In genomic region chr14:54409980-54410810, GRCm38 (mm10) we compare ENCODE assay signal across 9 mouse cellular contexts. TPM values are rescaled to one million over a fixed set of nuclear protein-coding genes. Genes with fewer than 3 reads are reported as not detected.
DNase-seq lines count a peak whose midpoint lies in the region; ATAC-seq and TF ChIP-seq lines count a peak whose summit lies in the region.
"Had no signal": no experiment of that assay in that cellular context is flagged by ENCODE, and none has a peak within 500 bp of the region (broad histone marks: within the 10 kb centered on the region; RNA-seq: fewer than 3 reads in every experiment).

No protein-coding gene starts in this region.

- no peaks in the 10 kb centered on the region for H3K27me3 ChIP-seq in heart, postnatal 0 days (ENCODE audit: control insufficient read depth, insufficient read depth, low read length)

- WGBS in heart, postnatal 0 days: 33% methylated on average over 17 of the region's 17 CpGs

- no peaks in the 10 kb centered on the region for H3K36me3 ChIP-seq in heart, postnatal 0 days (replicated peaks; ENCODE audit: control insufficient read depth, insufficient read depth, low read length)
- H3K36me3 ChIP-seq: G1E had no signal

- peaks cover 7% of the 10 kb centered on the region; the same call in 1 of the 2 replicates for H3K4me1 ChIP-seq in heart, postnatal 0 days (ENCODE audit: control insufficient read depth, insufficient read depth)

- no peaks in the 10 kb centered on the region for H3K9me3 ChIP-seq in heart, postnatal 0 days (replicated peaks; ENCODE audit: control insufficient read depth, low read length)
- H3K9me3 ChIP-seq: G1E had no signal

- H3K9ac ChIP-seq in heart, postnatal 0 days (replicated peaks; ENCODE audit: low read depth, low read length): peak overlapping the region; percentile 14; the same call in 1 of the 2 replicates

- peak; percentile 95 for DNase-seq in heart, adult 11 months
- no peak for DNase-seq in heart, adult 8-10 months (ENCODE audit: low spot score)
- peak; percentile 43 for DNase-seq in heart, postnatal 0 days (ENCODE audit: low spot score)
- peak; percentile 70 to 87 for DNase-seq in kidney, postnatal 25 days
- no peak for DNase-seq in thymus, adult 18-20 months
- no peak for DNase-seq in layer of hippocampus, adult 9-11 months

- TF ChIP-seq CTCF in heart, postnatal 0 days (IDR thresholded peaks at IDR 0.05; ENCODE audit: low read depth): no peak

- peak overlapping the region; percentile 73 for H3K27ac ChIP-seq in heart, postnatal 0 days (ENCODE audit: low read depth)

- H3K4me3 ChIP-seq in heart, postnatal 0 days (ENCODE audit: low read depth, low read length): peak overlapping the region; percentile 3; the same call in 1 of the 2 replicates

- peak overlapping the region; percentile 37 for H3K4me2 ChIP-seq in heart, postnatal 0 days (ENCODE audit: low read depth, low read length)

- peak; percentile 54 for ATAC-seq in heart, postnatal 0 days (ENCODE audit: insufficient read depth, low read depth)
- ATAC-seq in megakaryocyte progenitor cell, adult 5-6 weeks (replicated peaks; ENCODE audit: poor library complexity): peak; percentile 40
- no peak for ATAC-seq in inflammation-experienced regulatory T-cells, adult 6 months

- TF ChIP-seq EP300 in heart, postnatal 0 days (IDR thresholded peaks at IDR 0.05; ENCODE audit: low read depth): no peak

RNA-seq across cellular contexts. Expression of gene Slc7a7, which starts 7.4 kb away (rescaled TPM):
- 1 to 10 TPM; 3.8 to 6.4 (median 5.1) TPM for total RNA-seq in heart, adult 8-10 months (2022)
- 11.3 and 16.6 TPM in 2 replicates for total RNA-seq in heart, postnatal 0 days (2014; rRNA removed; ENCODE audit: low replicate concordance)
- polyA plus RNA-seq in heart, postnatal 0 days (2015; fragmentation: Nextera tagmentation; extraction: Ambion mirVana): 6.7 and 8.9 TPM in 2 replicates
- total RNA-seq in megakaryocyte progenitor cell, adult 5-6 weeks (2015): 2.7 and 3.5 TPM in 2 replicates
- 5.4 and 6.4 TPM in 2 replicates for total RNA-seq in megakaryocyte progenitor cell, adult 5-6 weeks (2017)
- 1 to 10 TPM in 1 of 3 experiments, under 1 TPM in 2; 0.42 to 2.5 (median 0.49) TPM for polyA plus RNA-seq in inflammation-experienced regulatory T-cells, adult 6 months (2017; shearing (Covaris generic))

RNA-seq across cellular contexts. Expression of gene Mrpl52, which starts 16.5 kb away (rescaled TPM):
- 100 to 1,000 TPM; 118 to 126 (median 121) TPM for total RNA-seq in heart, adult 8-10 months (2022)
- 132 and 145 TPM in 2 replicates for total RNA-seq in heart, postnatal 0 days (2014; rRNA removed; ENCODE audit: low replicate concordance)
- 335 and 371 TPM in 2 replicates for polyA plus RNA-seq in heart, postnatal 0 days (2015; fragmentation: Nextera tagmentation; extraction: Ambion mirVana)
- total RNA-seq in megakaryocyte progenitor cell, adult 5-6 weeks (2015): 118 and 124 TPM in 2 replicates
- 75.1 and 86.7 TPM in 2 replicates for total RNA-seq in megakaryocyte progenitor cell, adult 5-6 weeks (2017)
- polyA plus RNA-seq in inflammation-experienced regulatory T-cells, adult 6 months (2017; shearing (Covaris generic)): 100 to 1,000 TPM; 253 to 303 (median 292) TPM

RNA-seq across cellular contexts. Expression of gene Mmp14, which starts 21.2 kb away (rescaled TPM):
- 10 to 100 TPM in 2 of 4 experiments, 1 to 10 TPM in 2; 7.4 to 12.1 (median 9.2) TPM for total RNA-seq in heart, adult 8-10 months (2022)
- total RNA-seq in heart, postnatal 0 days (2014; rRNA removed; ENCODE audit: low replicate concordance): 59.9 and 73.2 TPM in 2 replicates
- polyA plus RNA-seq in heart, postnatal 0 days (2015; fragmentation: Nextera tagmentation; extraction: Ambion mirVana): 59.7 and 60.9 TPM in 2 replicates
- total RNA-seq in megakaryocyte progenitor cell, adult 5-6 weeks (2015): 2.1 and 4.5 TPM in 2 replicates
- total RNA-seq in megakaryocyte progenitor cell, adult 5-6 weeks (2017): 3.0 and 4.1 TPM in 2 replicates
- polyA plus RNA-seq in inflammation-experienced regulatory T-cells, adult 6 months (2017; shearing (Covaris generic)): under 1 TPM in 2 of 3 experiments, not detected in 1; 0.29 to 0.47 TPM

RNA-seq across cellular contexts. Expression of gene Oxa1l, which starts 49.6 kb away (rescaled TPM):
- 10 to 100 TPM; 84.0 to 95.7 (median 84.7) TPM for total RNA-seq in heart, adult 8-10 months (2022)
- 136 and 152 TPM in 2 replicates for total RNA-seq in heart, postnatal 0 days (2014; rRNA removed; ENCODE audit: low replicate concordance)
- polyA plus RNA-seq in heart, postnatal 0 days (2015; fragmentation: Nextera tagmentation; extraction: Ambion mirVana): 99.3 and 109 TPM in 2 replicates
- 49.6 and 56.2 TPM in 2 replicates for total RNA-seq in megakaryocyte progenitor cell, adult 5-6 weeks (2015)
- 37.0 and 37.9 TPM in 2 replicates for total RNA-seq in megakaryocyte progenitor cell, adult 5-6 weeks (2017)
- polyA plus RNA-seq in inflammation-experienced regulatory T-cells, adult 6 months (2017; shearing (Covaris generic)): 10 to 100 TPM; 65.9 to 91.6 (median 69.3) TPM

RNA-seq across cellular contexts. Expression of gene Lrp10, which starts 53.7 kb away (rescaled TPM):
- 10 to 100 TPM; 45.5 to 62.2 (median 50.7) TPM for total RNA-seq in heart, adult 8-10 months (2022)
- 81.5 and 110 TPM in 2 replicates for total RNA-seq in heart, postnatal 0 days (2014; rRNA removed; ENCODE audit: low replicate concordance)
- polyA plus RNA-seq in heart, postnatal 0 days (2015; fragmentation: Nextera tagmentation; extraction: Ambion mirVana): 47.8 and 54.4 TPM in 2 replicates
- total RNA-seq in megakaryocyte progenitor cell, adult 5-6 weeks (2015): 23.5 and 25.0 TPM in 2 replicates
- total RNA-seq in megakaryocyte progenitor cell, adult 5-6 weeks (2017): 27.4 and 37.2 TPM in 2 replicates
- polyA plus RNA-seq in inflammation-experienced regulatory T-cells, adult 6 months (2017; shearing (Covaris generic)): 10 to 100 TPM; 52.5 to 66.4 (median 63.3) TPM

Comparison
In these comparisons a context has a peak if more than half of its experiments do, and no peak if none do; other contexts are left out.
1. DNase-seq: peak in heart, adult 11 months (single experiment), heart, postnatal 0 days (single experiment) and kidney, postnatal 25 days (2 of 2); none in heart, adult 8-10 months (single experiment), thymus, adult 18-20 months (0 of 2) and layer of hippocampus, adult 9-11 months (single experiment).